Mouse (Mus musculus): Measurements from ENCODE around the gene Jsrp1. TPM values are rescaled to one million over a fixed set of nuclear protein-coding genes. Genes with fewer than 3 reads are reported as not detected.
"Not testable (repeated sequence)": the region's sequence is repeated elsewhere in the genome, so short reads cannot be mapped to it uniquely, and the experiment has no call there.

The Jsrp1 gene
- polyA plus RNA-seq, 1 experiment from 2014 or later: not detected

DNA sequence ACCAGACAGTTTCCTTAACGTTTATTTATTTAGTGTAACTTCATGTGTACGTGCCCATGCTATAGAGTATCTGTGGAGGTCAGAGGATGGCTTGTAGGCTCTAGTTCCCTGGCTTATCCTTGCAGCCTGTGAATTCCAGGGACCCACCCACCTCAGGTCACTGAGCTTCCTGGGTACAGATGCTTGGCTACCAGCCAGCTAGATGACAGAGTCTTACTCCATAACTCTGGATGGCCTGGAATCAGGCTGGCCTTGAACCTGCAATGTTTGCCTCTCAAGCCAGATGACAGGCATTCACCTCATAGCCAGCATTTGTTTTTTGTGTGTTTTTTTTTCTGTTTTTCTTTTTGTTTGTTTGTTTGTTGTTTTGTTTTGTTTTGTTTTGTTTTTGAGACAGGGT, 3.9 kb upstream of the Jsrp1 start:
- Histone ChIP-seq H3K27me3 (ENCODE audit: insufficient read depth, low read length) (no peaks in the 10 kb centered on the region), H3K36me3 (replicated peaks; ENCODE audit: insufficient read depth, low read length) (no peaks in the 10 kb centered on the region), H3K4me2 (ENCODE audit: low read depth, low read length) (no peak overlapping the region), H3K9me3 (ENCODE audit: low read length) (no peaks in the 10 kb centered on the region), H3K9ac (replicated peaks) (no peak overlapping the region), H3K27ac (ENCODE audit: low read depth) (peak overlapping the region; percentile 29; the same call in 1 of the 2 replicates), H3K4me3 (ENCODE audit: low read depth, low read length) (no peak overlapping the region), H3K4me1 (ENCODE audit: insufficient read depth) (peaks cover 18% of the 10 kb centered on the region)
- TF ChIP-seq CTCF (IDR thresholded peaks at IDR 0.05; ENCODE audit: low read depth) (no peak), EP300 (IDR thresholded peaks at IDR 0.05; ENCODE audit: low read depth) (no peak)
- peak; percentile 52 for DNase-seq
- ATAC-seq: no peak
- WGBS (ENCODE audit: insufficient replicate concordance): 61% methylated on average over 2 of the region's 2 CpGs

DNA sequence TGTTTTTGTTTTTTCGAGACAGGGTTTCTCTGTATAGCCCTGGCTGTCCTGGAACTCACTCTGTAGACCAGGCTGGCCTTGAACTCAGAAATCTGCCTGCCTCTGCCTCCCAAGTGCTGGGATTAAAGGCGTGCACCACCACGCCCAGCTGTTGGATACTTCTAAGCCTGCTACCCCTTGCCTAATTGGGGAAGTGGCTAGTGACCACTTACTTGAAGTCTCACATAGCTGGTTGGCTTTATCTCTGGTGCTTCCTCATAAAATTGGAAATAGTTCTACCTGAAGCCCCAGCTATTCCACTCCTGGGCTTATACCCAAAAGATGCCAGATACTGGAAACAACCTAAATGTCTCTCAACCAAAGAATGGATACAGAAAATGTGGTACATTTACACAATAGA, 3.0 kb upstream of the Jsrp1 start:
- not testable (repeated sequence) for H3K9ac ChIP-seq (replicated peaks); ATAC-seq; H3K27me3 ChIP-seq (ENCODE audit: insufficient read depth, low read length); H3K27ac ChIP-seq (ENCODE audit: low read depth); H3K36me3 ChIP-seq (replicated peaks; ENCODE audit: insufficient read depth, low read length); H3K9me3 ChIP-seq (ENCODE audit: low read length); H3K4me3 ChIP-seq (ENCODE audit: low read depth, low read length); DNase-seq; H3K4me2 ChIP-seq (ENCODE audit: low read depth, low read length)
- 59% methylated on average over 3 of the region's 3 CpGs for WGBS (ENCODE audit: insufficient replicate concordance)
- peaks cover 17% of the 10 kb centered on the region for H3K4me1 ChIP-seq (ENCODE audit: insufficient read depth)

DNA sequence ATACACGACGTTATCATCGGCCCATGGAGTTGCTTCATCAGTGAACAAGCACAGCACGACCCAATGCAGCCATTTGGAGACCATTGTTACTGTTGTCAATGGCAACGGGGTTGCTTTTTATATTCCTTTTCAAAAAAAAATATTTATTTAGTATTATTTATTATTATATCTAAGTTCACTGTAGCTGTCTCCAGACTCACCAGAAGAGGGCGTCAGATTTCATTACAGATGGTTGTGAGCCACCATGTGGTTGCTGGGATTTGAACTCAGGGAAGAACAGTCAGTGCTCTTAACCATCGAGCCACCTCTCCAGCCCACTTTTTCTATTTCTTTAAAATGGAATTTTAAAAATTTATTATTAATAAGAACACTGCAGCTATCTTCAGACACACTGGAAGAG, 1.5 kb upstream of the Jsrp1 start:
- no peaks in the 10 kb centered on the region for H3K36me3 ChIP-seq (replicated peaks; ENCODE audit: insufficient read depth, low read length)
- 53% methylated on average over 7 of the region's 7 CpGs for WGBS (ENCODE audit: insufficient replicate concordance)
- no peak overlapping the region for H3K9ac ChIP-seq (replicated peaks)
- H3K4me3 ChIP-seq (ENCODE audit: low read depth, low read length): no peak overlapping the region
- peak; percentile 36 for TF ChIP-seq CTCF (IDR thresholded peaks at IDR 0.05; ENCODE audit: low read depth)
- no peak for TF ChIP-seq EP300 (IDR thresholded peaks at IDR 0.05; ENCODE audit: low read depth)
- DNase-seq (no peak), ATAC-seq (no peak)
- no peak overlapping the region for H3K4me2 ChIP-seq (ENCODE audit: low read depth, low read length)
- H3K27ac ChIP-seq (ENCODE audit: low read depth): no peak overlapping the region
- H3K4me1 ChIP-seq (ENCODE audit: insufficient read depth): peaks cover 12% of the 10 kb centered on the region
- H3K27me3 ChIP-seq (ENCODE audit: insufficient read depth, low read length): peaks cover 8% of the 10 kb centered on the region
- H3K9me3 ChIP-seq (ENCODE audit: low read length): no peaks in the 10 kb centered on the region

DNA sequence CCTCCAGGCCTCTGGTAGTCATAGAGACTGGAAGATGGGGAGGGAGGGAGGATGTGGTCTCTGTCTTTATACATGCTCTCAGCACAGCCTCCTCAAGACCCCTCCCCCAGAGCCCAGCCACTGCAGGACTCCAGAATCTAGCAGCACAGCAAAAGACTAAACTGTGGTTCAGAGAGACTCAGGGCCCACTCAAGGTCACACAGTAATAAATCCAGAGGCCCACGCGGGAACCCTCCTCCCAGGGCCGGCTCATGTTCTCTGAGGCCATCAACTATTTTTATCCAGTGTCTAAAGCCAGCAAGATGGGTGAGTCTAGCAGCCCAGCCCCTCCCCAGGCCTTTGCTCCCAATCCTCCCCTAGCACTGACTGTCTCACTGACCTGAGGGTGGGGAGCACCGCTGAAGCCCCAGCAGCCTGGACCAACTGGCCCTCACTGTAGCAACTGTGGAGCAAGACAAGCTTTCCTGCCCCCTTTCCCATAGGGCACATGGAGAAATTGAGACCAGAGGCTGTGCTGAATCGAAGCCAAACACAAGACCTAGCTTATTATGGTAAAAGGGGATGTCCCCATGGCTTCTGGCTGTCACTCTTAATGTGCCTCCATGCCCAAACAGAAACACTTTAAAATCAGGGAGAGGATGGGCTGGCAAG, 782 bp downstream of the Jsrp1 start:
- Histone ChIP-seq H3K9me3 (ENCODE audit: low read length) (no peaks in the 10 kb centered on the region), H3K4me3 (ENCODE audit: low read depth, low read length) (no peak overlapping the region), H3K4me1 (ENCODE audit: insufficient read depth) (peaks cover 11% of the 10 kb centered on the region), H3K27ac (ENCODE audit: low read depth) (no peak overlapping the region), H3K4me2 (ENCODE audit: low read depth, low read length) (no peak overlapping the region), H3K36me3 (replicated peaks; ENCODE audit: insufficient read depth, low read length) (no peaks in the 10 kb centered on the region), H3K27me3 (ENCODE audit: insufficient read depth, low read length) (peaks cover 30% of the 10 kb centered on the region), H3K9ac (replicated peaks) (no peak overlapping the region)
- DNase-seq (no peak), ATAC-seq (no peak)
- 49% methylated on average over 5 of the region's 5 CpGs for WGBS (ENCODE audit: insufficient replicate concordance)
- TF ChIP-seq EP300 (IDR thresholded peaks at IDR 0.05; ENCODE audit: low read depth) (no peak), CTCF (IDR thresholded peaks at IDR 0.05; ENCODE audit: low read depth) (no peak)

DNA sequence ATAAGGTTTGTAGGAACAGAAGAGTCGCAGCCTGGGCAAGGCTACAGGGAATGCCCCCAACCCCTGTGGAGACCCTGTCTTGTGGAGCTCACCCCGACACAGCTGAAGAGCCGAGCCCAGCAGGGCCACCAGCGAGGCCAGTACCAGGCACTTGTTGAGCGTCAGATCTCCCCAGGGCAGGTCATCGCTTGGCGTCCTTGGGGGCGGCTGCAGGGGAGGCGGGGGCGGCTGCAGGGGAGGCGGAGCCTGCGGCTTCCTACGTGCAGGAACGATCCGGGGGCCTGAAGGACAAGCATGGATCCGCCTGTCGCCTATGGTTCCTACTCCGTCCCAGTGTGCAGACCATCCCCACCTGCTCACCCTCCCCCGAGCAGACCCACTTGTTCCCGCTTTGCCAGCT, 3.2 kb downstream of the Jsrp1 start:
- H3K27me3 ChIP-seq (ENCODE audit: insufficient read depth, low read length): peaks cover 32% of the 10 kb centered on the region
- no peak overlapping the region for H3K4me3 ChIP-seq (ENCODE audit: low read depth, low read length)
- H3K36me3 ChIP-seq (replicated peaks; ENCODE audit: insufficient read depth, low read length): peaks cover 3% of the 10 kb centered on the region; the same call in 1 of the 2 replicates
- peaks cover 27% of the 10 kb centered on the region for H3K4me1 ChIP-seq (ENCODE audit: insufficient read depth)
- no peak for ATAC-seq
- H3K9me3 ChIP-seq (ENCODE audit: low read length): no peaks in the 10 kb centered on the region
- H3K4me2 ChIP-seq (ENCODE audit: low read depth, low read length): no peak overlapping the region
- WGBS (ENCODE audit: insufficient replicate concordance): 9% methylated on average over 19 of the region's 20 CpGs
- no peak overlapping the region for H3K9ac ChIP-seq (replicated peaks)
- TF ChIP-seq EP300 (IDR thresholded peaks at IDR 0.05; ENCODE audit: low read depth) (no peak), CTCF (IDR thresholded peaks at IDR 0.05; ENCODE audit: low read depth) (no peak)
- DNase-seq: no peak
- no peak overlapping the region for H3K27ac ChIP-seq (ENCODE audit: low read depth)

DNA sequence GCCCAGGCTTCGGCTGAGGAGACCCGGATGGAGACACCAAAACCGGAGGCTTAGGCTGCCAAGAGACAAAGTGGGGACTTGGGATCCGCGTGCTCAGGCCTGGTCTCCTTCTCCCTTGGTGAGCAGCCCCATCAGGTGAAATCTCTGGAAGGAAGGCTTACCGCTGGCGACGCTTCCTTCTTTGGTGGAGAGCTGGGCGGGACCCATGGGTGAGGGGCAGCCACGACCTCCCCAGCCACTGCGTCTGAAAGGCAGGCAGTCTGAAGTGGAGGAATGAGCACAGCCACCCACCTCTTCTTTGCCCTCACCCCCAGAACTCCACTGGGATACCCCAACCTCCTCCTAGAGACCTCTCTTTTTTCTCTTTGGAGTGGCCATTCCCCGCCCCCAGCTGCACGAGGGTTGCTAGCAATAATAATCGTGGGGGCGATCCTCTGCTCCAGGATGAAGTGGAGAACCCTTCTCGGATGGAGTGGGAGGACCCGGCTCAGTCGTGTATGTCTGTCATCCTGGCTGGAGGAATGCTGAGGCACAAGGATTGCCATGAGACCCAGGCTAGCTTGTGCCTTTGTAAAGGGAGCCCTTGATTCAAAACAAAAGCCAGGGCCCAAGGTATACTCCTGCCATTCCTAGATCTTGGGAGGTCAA, 4.2 kb downstream of the Jsrp1 start:
- ATAC-seq (no peak), DNase-seq (no peak)
- Histone ChIP-seq H3K4me2 (ENCODE audit: low read depth, low read length) (peak overlapping the region; percentile 44), H3K9me3 (ENCODE audit: low read length) (no peaks in the 10 kb centered on the region), H3K27ac (ENCODE audit: low read depth) (no peak overlapping the region), H3K4me1 (ENCODE audit: insufficient read depth) (peaks cover 27% of the 10 kb centered on the region), H3K4me3 (ENCODE audit: low read depth, low read length) (peak overlapping the region; percentile 8; the same call in 1 of the 2 replicates), H3K9ac (replicated peaks) (no peak overlapping the region), H3K36me3 (replicated peaks; ENCODE audit: insufficient read depth, low read length) (peaks cover 13% of the 10 kb centered on the region; the same call in 1 of the 2 replicates), H3K27me3 (ENCODE audit: insufficient read depth, low read length) (peaks cover 32% of the 10 kb centered on the region)
- 13% methylated on average over 18 of the region's 18 CpGs for WGBS (ENCODE audit: insufficient replicate concordance)
- no peak for TF ChIP-seq EP300 (IDR thresholded peaks at IDR 0.05; ENCODE audit: low read depth)
- no peak for TF ChIP-seq CTCF (IDR thresholded peaks at IDR 0.05; ENCODE audit: low read depth)

All from liver, postnatal 0 days (tissue).